Mouse (Mus musculus) kidney, adult 2 months (tissue): ENCODE data around the gene Gm10181. TPM values are rescaled to one million over a fixed set of nuclear protein-coding genes. Genes with fewer than 3 reads are reported as not detected.

Experiments used
- DNase-seq: peaks from one replicate; pipeline ENCODE4 v3.0.0; 2021
- H3K27ac ChIP-seq: fragments of 200-500 bp; 2 replicates; pipeline ENCODE4 v1.5.1; 2012; ENCODE audit warnings: low read depth, low read length, control low read depth, inconsistent platforms; ENCODE audit not compliant: insufficient read depth
- H3K27me3 ChIP-seq: fragments of 200-500 bp; replicated peaks from 2 replicates; pipeline ENCODE4 v1.6.1; 2012; ENCODE audit warnings: mild to moderate bottlenecking, moderate library complexity, low read length, inconsistent platforms; ENCODE audit not compliant: control insufficient read depth, insufficient read depth
- H3K36me3 ChIP-seq: fragments of 200-500 bp; 2 replicates; pipeline ENCODE4 v1.6.1; 2012; ENCODE audit warnings: mild to moderate bottlenecking, moderate library complexity, low read length, inconsistent platforms; ENCODE audit not compliant: control insufficient read depth, insufficient read depth
- H3K4me1 ChIP-seq: fragments of 200-500 bp; 2 replicates; pipeline ENCODE4 v1.6.1; 2011; ENCODE audit warnings: low read length; ENCODE audit not compliant: control insufficient read depth, insufficient read depth
- H3K4me3 ChIP-seq: fragments of 200-500 bp; 2 replicates; pipeline ENCODE4 v1.5.1; 2011; ENCODE audit warnings: mild to moderate bottlenecking, low read depth, low read length, control low read depth; ENCODE audit not compliant: insufficient read depth
- CTCF ChIP-seq: fragments of 200-500 bp; conservative IDR thresholded peaks from 2 replicates; pipeline ENCODE4 v1.5.1; 2011; ENCODE audit warnings: low read depth, mild to moderate bottlenecking, control low read depth, low read length, moderate library complexity, mixed read lengths; ENCODE audit not compliant: insufficient read depth, insufficient read length
- POLR2A ChIP-seq: fragments of 200-500 bp; IDR thresholded peaks from one replicate; pipeline ENCODE4 v1.6.1; 2011; ENCODE audit warnings: low read depth, low read length, control low read depth
- WGBS: fragments of 180-500 bp; shearing (Covaris S2); methylation state at CpG from one replicate; pipeline ENCODE4 v1.1.7; 2018; 5-methylcytosine and 5-hydroxymethylcytosine counted together
- polyA plus RNA-seq: library from polyadenylated mRNA; depleted of rRNA; stranded (reverse); fragments of >200 nt; gene quantifications from 2 replicates; pipeline ENCODE4 v1.2.3, GENCODE M21; 2012; rRNA removed

Gene Gm10181
- not detected in 2 replicates for polyA plus RNA-seq

GRCm38 (mm10) chr9:25089122-25089521 is at the start of gene Gm10181:
TSS of gene Gm10181 (plus strand) at chr9:25089422.
- Histone ChIP-seq H3K36me3 (no peaks in the 10 kb centered on the region), H3K27ac (no peak within 1 kb of the TSS), H3K4me1 (no peaks in the 10 kb centered on the region), H3K27me3 (no peaks in the 10 kb centered on the region), H3K4me3 (no peak within 1 kb of the TSS)
- WGBS, result 80% methylated on average over 2 of the region's 2 CpGs
- no peak for DNase-seq
- TF ChIP-seq POLR2A (no peak), CTCF (no peak)

DNA sequence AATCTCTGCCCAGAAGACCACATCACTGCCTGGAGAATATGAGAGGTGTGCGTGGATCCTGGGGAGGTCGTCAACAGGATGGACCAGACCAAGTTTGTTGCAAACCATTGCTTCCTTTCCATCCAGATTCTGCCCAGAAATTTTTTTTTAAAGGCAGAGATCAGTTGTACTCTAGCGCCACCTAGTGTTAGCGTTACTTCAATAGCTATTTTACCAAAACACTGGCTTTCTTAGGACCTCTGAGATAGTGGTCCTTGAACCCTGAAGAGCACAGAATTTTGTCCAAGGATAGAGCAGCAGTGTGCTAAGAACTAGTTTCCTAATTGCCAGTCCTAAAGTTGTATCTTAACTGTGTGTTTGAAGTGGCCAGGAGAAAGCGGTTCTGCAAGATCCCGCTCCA is 47.6 kb upstream of the Gm10181 start:
- Histone ChIP-seq H3K4me3 (no peak overlapping the region), H3K4me1 (no peaks in the 10 kb centered on the region), H3K27me3 (no peaks in the 10 kb centered on the region), H3K36me3 (no peaks in the 10 kb centered on the region), H3K27ac (no peak overlapping the region)
- TF ChIP-seq CTCF (peak; percentile 31; the same call in 1 of the 2 replicates), POLR2A (no peak)
- DNase-seq, result peak; percentile 42
- WGBS, result 23% methylated on average over 6 of the region's 6 CpGs

- WGBS, result 39% methylated on average over 15 of the region's 15 CpGs
- DNase-seq, result no peak
- Histone ChIP-seq H3K4me1 (no peaks in the 10 kb centered on the region), H3K4me3 (no peak overlapping the region), H3K27ac (no peak overlapping the region), H3K36me3 (no peaks in the 10 kb centered on the region), H3K27me3 (no peaks in the 10 kb centered on the region)
- TF ChIP-seq CTCF (no peak), POLR2A (no peak)
These were observed 46.8 kb upstream of the Gm10181 start for GRCm38 (mm10) chr9:25042162-25043111.

DNA sequence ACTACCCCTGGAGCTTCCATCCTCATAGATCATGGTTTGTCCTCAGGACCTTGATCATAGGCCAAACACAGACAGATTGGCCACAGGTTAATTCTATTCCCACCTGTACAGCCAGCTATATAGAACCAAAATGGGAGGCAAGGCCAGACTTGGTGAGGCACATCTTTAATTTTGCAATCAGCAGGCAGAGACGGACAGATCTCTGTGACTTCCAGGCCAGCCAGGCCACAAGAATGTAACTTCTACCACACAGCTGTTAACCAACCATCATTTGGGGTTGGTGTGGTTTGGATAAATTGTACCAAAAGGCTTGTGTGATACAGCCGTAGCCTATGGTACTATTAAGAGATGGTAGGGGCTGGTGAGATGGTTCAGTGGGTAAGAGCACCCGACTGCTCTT is 44.9 kb upstream of the Gm10181 start:
- 81% methylated on average over 3 of the region's 3 CpGs for WGBS
- H3K4me1 ChIP-seq, result no peaks in the 10 kb centered on the region
- TF ChIP-seq POLR2A, result no peak
- no peak for TF ChIP-seq CTCF
- DNase-seq, result no peak
- no peaks in the 10 kb centered on the region for H3K36me3 ChIP-seq
- no peak overlapping the region for H3K27ac ChIP-seq
- H3K4me3 ChIP-seq, result no peak overlapping the region
- H3K27me3 ChIP-seq, result no peaks in the 10 kb centered on the region

DNA sequence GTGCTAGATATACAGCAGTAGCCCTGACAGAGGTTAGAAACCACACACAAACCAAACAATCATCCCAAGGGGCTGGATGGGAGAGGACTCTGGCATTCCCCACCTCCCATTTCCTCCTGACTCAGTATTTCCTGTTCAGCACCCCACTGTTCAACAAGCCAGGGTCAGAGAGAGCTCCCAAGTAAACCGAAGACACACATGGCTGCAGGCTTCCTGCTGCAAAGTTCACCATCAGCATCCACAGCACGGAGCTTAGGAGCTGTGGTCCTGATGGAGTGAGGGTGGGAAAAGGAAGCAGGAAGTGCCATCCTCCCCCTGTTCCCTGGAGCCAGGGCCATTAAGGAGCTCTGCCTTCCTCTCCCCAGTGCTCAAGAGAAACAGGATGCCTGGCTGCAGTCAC is 40.9 kb upstream of the Gm10181 start:
- no peak overlapping the region for H3K4me3 ChIP-seq
- WGBS, result 29% methylated on average over 2 of the region's 2 CpGs
- no peaks in the 10 kb centered on the region for H3K27me3 ChIP-seq
- DNase-seq, result peak; percentile 2
- no peak for TF ChIP-seq CTCF
- H3K27ac ChIP-seq, result no peak overlapping the region
- H3K4me1 ChIP-seq, result no peaks in the 10 kb centered on the region
- no peaks in the 10 kb centered on the region for H3K36me3 ChIP-seq

DNA sequence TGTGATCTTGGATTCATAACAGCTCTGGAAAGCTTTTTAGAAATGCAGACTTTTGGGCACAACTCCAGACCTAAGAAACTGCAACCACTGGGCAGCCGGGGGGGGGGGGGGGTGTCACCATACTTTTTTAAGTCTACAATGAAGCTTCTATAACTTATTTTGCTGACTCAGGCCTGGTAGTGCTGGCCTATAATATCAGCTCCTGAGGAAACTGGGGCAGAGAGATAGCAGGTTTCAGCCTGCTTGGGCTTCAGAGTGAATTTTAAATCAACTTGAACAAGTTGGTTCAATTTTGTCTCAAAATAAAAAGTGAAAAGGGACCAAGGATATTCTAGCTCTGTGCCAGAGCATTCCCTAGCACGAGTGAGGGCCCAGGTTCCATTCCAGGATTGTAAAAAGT is 40.3 kb upstream of the Gm10181 start:
- Histone ChIP-seq H3K36me3 (no peaks in the 10 kb centered on the region), H3K4me3 (no peak overlapping the region), H3K27ac (no peak overlapping the region), H3K4me1 (no peaks in the 10 kb centered on the region), H3K27me3 (no peaks in the 10 kb centered on the region)
- TF ChIP-seq POLR2A (no peak), CTCF (no peak)
- WGBS, result 50% methylated on average over 2 of the region's 2 CpGs
- DNase-seq, result no peak

- TF ChIP-seq CTCF (no peak), POLR2A (no peak)
- Histone ChIP-seq H3K4me3 (no peak overlapping the region), H3K27ac (no peak overlapping the region), H3K36me3 (no peaks in the 10 kb centered on the region), H3K4me1 (no peaks in the 10 kb centered on the region), H3K27me3 (no peaks in the 10 kb centered on the region)
- no peak for DNase-seq
- 67% methylated on average over 4 of the region's 4 CpGs for WGBS
These were observed 37.3 kb upstream of the Gm10181 start for GRCm38 (mm10) chr9:25051901-25052300.
